Mouse (Mus musculus): Measurements from ENCODE around the gene Svep1.

Svep1 gene

DNA sequence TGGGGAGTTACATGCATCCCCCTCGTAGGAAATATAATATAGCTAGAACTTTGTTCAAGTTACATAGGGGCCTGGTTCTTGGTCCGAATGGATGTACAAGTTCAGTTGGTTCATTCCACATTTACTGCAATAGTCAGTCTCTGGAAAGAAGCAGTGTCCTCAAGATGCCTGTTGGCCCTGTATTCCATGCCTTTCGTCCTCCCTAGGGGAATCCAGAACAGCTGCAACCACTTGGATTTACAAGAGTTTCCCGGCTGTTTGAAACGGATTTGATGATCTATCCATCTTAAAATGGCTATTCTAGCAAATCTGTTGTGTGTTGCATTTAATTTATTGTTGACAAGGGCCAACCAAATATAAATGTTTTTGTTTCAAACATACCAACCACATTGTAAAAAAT lies 36.2 kb downstream of the Svep1 start:
- no peak for DNase-seq (ENCODE audit: low spot score)

DNA sequence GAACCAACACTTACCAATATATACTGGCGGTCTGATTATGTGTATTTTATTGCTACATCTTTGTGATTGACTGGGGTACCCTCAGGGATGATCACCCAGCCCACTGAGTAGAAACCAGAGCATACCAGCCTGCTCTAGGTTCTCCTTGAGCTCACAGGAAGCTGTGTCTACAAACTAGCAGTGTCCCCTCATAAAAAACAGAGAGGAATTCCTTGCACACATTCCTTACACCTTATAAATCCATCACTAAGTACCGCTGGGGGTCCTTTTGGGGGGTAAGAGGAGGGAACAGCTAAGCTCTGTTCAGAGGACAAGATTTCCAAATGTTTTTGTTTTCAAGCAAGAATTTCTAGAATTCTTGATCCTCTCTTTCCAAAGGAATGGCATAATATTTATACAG lies 36.7 kb downstream of the Svep1 start:
- no peak for DNase-seq (ENCODE audit: low spot score)

DNA sequence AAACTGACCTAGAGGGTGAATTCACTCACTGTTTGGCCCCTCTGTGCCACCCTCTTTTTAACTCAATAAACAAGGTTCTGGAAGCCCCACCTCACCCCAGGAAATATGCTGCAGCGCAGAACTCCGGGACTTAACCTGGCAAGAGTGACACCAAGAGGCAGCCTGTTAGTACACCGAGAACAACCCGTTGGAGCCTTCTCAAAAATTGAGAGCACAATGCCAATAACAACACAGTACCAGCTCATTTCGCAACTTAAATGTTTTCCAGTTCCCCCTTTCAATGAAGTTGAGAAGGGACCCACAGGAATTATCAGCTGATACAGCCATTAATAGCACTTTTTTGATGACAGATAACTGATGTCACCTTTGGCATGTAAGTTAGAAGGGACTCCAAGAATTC lies 38.3 kb downstream of the Svep1 start:
- DNase-seq (ENCODE audit: low spot score): no peak

DNA sequence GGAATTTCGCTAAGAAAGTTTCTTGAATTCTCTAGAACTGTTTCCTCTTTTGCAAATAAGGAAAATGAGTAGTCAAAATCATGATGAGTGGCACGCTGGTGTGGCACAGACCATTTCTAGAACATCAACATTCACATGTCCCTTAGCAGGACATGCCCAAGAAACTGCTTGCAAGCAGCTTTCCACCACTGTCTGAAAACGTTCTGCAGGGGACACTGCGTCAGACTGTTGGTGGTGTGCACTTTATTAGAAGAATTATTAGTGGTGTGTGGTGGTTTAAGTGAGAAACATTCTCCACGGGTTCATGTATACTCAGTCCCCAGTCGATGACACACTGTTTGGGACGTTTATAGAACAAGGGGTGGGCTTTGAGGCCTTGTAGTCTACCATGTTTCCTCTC lies 40.9 kb downstream of the Svep1 start:
- DNase-seq (ENCODE audit: low spot score): no peak

DNA sequence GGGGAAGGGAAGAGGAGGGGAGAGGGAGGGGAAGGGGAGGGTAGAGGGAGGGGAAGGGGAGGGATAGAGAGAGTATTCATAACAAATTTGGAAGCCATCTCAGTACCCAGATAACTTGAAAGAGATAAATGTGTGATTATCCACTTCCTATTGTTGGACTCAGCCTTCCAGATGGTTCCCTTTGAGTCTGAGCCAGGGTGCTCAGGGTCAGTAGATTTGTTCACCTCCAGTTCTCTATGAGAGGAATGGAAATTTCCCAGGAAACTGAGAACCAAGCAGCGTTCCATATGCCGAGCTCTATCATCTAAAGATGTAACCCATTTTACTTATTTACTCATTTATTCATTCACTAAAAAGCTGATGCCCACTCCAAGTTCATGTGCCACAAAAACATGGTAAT lies 44.8 kb downstream of the Svep1 start:
- no peak for DNase-seq (ENCODE audit: low spot score)

DNA sequence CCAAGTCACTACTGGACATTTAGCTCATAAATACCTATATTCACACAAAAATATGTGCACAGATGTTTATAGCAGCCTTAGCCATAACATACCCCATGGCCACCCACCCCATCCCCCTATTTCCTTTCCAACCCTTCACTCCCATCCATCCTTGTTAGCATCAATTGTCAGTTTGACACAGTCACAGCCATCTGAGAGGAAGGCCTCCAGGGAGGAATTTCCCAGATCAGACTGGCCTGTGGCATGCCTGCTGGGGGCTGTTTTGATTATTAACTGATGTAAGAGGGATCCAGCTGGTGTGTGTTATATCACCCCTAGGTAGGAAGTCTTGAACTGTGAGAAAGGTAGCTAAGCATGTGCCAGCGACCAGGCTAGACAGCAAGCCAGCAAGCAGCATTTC lies 47.1 kb downstream of the Svep1 start:
- DNase-seq (ENCODE audit: low spot score): no peak

DNA sequence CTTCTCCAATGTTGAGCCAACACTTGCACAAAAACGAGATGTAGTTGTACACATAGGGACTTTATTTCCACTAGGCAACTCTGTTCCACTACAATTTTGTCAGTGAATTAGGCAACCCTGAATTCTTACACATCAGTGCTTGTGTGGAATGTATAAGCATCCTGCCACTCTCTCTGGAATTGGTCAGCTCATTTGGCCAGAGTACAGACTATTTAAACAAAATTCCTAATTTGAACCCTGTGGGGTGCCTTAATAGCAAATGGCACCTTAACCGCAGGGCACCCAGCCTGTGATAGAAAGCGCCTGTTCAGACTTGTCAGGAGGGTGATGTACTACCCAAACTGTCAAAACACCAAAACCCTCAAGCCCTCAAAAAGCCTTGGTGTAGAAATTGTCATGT lies 56.4 kb downstream of the Svep1 start:
- DNase-seq (ENCODE audit: low spot score): no peak

DNA sequence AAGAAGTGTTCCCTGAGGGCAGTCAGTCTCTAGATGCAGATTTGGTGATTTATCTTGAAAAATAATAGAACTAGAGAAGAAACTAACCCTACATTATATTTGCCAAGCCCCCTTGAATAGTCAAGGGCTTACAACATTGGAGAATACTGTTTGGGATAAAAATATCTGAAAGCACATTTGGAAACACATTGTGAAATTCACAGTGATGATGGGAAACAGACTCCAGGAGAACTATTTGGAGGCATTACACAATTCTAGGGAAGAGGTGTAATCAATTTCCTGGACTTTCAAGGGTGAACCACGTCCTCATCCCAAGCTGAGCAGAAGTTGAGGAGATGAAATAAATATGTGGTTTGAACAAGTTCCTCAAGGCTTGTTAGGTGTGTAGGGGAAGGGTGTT lies 57.5 kb downstream of the Svep1 start:
- no peak for DNase-seq (ENCODE audit: low spot score)

DNA sequence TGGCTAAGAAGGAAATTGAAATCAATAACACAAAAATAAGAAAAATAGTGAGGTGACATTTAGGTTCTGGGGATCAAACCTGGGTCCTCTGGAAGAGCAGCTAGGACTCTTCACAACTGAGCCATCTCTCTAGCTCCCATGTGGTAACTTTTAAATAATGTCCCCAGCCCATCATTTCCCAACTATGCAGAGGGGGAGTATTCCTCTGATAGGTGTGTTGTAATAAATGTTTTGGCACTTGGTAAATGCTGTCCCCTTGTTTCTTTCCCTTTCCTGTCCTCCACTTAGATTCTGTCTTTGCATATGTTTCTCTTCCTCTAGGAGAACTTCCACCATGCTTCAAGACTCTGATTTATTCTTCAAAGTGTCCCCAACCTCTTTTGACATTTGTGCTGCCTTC lies 58.1 kb downstream of the Svep1 start:
- no peak for DNase-seq (ENCODE audit: low spot score)

DNA sequence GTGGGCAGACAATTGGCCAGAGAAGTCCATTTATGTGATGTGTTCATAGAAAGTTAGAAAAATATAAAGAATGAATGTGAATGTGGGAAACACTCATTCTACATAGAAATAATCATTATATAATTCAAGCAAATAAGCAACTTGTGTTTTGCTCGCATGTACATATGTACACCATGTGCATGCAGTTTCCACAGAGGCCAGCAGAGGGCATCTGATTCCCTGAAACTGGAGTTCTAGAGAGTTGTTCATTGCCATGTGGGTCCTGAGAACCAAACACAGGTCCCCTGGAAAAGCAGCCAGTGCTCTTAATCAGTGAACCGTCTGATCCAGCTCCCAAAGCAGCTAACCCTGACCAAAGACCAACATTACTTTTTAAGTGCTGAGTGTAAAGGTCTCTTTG lies 60.0 kb downstream of the Svep1 start:
- DNase-seq (ENCODE audit: low spot score): no peak

DNA sequence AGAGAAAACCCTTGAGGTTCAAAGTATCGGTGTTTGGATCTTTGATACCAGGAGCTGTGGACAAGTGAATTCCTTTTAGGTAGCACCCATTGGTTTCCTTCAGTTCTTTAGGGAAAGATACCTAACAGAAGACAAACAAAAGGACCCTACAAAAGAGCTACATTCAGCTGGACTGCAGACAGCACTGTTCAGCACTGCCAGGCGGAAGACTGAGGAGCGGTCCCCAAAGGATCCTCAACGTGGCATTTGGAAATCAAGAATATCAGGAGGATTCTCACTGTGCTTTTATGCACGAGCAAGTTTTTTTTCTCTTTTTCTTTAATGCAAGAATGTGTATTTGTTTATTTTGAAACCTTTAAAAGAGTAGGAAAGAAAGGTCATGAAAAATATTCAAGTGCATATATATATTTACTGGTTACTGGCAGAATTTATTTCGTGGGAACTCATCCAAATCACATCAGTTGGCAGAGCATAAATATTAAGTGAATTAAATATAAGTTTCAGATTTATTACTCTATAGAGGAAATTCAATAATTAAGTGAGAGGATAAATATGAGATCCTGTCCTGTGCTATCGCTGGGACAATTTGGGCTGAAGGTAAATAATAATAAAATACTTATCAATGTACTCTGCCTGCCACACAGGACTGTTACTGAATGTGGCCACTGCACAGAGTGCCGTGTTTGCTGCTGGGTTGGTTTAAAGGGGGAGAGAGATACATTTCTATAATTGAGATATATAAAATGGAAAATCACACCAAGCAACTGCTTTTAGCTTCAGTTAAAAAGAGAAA lies 66.7 kb downstream of the Svep1 start:
- DNase-seq (ENCODE audit: low spot score): no peak

DNA sequence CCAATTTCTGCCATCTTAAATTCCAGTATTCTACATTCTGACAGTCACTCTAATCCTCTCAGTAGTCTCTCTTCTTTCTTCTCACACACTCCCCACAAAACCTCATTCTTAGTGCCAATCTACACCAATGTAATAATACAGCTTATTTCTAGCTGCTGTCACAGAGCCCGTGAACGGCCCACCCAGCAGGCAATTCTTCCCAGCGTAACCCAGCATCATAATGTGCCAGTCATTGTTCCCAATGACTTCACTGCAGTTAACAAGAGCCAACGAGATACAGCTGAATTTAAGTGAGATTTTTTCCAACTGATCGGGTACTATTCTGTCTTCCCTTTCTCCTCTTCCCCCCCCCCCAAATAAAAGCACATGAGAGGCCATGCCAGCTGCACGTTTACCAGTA lies 67.4 kb downstream of the Svep1 start:
- DNase-seq (ENCODE audit: low spot score): no peak

DNA sequence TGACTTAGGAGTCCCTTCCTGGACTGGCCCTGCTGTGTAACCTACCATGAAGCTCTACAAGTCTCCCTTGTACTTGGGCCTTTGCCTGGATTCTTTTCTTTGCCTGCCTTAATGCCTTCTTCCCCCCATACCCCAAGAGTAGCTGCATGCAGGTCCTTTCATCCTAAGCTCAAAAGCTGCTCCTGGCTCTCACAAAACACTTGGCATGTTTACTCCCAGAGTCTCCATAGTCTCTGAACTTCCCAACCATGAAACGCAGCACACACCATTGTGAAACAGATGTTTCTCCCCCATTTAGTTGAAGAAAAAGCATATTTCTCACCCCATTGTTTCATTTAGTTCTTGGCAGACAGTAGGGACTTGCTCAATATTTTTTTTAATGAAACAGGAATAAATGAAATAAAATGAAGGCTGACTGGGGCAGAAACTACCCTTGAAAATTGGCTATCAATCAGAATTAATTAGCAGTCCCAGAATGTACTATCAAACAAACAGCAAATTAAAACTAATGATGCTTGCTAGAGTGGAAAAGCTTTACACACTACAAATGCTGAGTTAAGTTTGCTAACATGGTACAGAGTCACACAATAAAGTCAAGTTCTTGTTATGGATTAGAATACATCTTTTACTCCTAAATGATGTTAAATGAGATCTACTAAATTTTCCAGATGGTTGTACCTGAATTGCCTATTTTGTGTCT lies 72.9 kb downstream of the Svep1 start:
- no peak for DNase-seq (ENCODE audit: low spot score)

DNA sequence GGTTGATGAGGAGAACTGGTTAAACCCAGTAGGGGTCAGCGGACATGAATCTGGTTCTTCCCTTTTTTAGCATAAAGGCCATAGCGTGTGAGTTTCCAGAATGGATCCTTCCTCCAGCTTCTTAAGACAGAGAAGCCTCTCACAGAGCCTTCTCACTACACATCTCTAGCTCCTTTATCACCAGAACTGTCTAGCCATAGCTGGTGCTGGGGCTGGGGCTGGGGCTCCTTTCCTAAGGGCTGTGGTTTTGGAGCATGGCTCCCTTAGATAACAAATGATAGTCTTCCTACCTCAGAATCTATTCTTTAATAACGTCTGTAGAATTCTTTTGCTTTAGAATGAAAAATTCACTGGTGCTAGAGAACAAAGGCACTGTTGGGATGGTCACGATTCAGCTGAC lies 76.8 kb downstream of the Svep1 start:
- no peak for DNase-seq (ENCODE audit: low spot score)

DNA sequence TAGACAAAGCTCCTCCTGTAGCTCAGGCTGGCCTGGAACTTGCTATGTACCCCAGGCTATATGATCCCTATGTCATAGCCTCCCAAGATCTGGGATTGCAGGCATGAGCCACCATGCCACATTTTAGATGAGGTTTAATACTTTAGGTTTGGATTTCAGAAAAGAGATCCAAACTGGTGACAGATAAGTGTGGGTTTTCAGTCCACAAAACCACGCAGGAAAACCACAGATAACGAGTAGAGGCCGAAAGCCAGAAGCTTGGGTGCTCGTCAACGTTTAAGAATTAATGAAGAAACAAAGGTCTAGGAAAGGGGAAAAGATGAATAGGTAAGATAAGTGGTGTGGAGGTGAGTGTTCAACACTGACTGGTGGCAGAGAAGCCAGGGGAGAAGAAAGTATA lies 79.6 kb downstream of the Svep1 start:
- DNase-seq (ENCODE audit: low spot score): no peak

DNA sequence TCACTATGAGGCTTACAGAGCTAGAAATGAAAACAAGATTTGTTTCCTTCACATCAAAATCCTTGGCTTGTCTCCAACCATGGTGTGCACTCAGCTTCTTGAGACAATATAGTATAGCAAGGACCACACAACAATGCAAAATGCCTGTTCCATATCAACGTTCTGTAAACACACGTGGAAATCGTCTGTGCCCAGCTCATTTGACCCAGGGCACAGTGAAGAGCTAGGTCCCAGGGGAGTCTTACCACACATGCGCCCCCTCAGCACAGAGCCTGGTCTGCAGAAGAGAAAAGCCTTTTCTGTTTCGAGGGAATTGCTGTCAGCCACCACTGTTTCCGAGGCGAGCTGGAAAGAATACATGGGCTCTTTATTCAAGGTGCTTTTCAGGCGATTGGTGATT lies 91.2 kb downstream of the Svep1 start:
- DNase-seq (ENCODE audit: low spot score): no peak

DNA sequence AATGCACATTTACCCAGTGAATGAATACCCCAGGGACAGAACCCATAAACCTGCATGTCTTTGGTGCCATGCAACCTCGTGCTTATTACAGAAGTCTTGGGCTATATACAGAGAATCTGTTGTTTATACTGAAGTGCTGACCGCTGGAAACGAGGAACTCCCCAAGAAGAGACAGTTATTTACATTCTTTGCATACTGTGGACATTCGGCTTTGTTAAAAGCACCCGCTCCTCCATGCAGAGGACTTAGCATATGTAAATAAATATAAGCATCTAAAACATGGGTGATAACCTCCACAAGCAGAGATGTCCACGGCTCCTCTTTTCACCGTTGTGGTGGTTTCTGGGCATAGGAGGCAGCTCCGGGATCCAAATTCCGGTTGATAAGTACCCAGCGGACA lies 95.7 kb downstream of the Svep1 start:
- DNase-seq (ENCODE audit: low spot score): no peak

DNA sequence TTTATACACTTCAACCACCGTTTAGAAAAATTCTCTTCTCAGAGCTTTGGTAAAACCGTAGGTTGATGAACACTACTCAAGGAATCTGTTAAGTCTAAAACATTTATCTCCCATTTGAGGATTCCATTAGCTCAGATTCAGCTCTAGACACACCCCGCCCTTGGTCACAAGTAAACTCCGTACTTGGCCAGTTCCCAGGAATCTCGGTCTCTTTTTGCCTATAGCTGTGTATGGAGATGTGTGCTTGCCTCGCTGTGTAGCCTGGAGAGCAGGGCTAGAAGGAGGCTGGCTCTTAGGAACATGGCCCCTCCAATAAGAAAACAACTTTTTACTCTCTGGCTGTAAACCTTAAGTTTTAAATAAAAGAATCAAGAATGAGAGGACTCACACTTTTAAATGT lies 96.9 kb downstream of the Svep1 start:
- DNase-seq (ENCODE audit: low spot score): no peak

DNA sequence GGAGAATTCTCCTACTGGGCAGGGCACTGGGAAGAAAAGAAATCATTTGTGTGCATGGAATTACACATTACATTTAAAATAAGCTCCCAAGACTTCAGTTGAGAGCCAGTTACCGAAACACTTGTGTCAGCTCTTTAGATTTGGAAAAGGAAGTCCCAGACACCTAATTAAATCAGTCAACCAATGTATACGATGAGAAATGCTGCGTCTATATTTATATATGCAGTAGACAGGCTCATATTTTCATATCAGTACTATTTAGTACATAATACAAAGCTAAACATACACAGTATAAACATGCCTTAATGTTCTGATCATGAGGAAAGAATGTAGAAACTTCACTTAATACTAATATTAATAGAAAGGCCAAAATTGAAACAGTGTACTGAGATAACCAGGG lies 98.3 kb downstream of the Svep1 start:
- no peak for DNase-seq (ENCODE audit: low spot score)

DNA sequence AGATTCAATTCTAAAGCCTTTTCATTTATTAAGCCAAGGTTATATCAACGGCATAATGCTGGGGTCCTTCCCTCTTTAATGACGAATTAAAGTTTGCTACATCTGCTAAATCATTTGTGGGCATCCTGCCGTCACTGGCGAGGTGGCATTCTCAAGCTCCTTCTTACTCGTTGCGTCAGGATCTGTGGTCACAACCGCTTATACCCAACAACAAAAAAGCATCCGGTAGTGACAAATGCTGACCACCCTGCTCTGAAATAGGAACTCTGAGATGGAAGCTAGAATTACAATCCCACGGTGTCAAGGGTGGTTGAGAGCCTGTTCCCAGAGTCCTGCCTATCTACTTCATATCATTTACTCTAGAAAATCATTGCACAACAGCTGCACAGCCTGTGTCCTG lies 108.9 kb downstream of the Svep1 start:
- DNase-seq (ENCODE audit: low spot score): no peak

DNA sequence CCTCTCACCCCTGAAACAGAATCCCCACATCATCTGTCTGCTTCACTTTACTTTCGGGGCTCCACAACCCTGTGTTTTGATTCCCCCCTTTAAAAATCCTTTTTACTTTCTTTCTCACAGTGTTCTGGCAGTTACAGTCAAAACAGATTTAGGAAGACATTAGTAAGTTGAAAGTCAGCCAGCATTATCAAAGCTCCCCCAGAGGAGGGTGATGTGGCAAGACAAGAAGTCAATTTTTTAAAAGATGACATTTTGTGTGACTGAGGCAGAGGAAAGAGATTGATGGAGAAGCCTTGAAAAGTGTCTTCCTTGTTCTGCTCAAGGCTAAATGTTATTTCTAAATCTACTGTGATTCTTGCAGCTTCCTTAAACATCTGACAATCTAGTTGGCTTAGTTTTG lies 119.9 kb downstream of the Svep1 start:
- no peak for DNase-seq (ENCODE audit: low spot score)

DNA sequence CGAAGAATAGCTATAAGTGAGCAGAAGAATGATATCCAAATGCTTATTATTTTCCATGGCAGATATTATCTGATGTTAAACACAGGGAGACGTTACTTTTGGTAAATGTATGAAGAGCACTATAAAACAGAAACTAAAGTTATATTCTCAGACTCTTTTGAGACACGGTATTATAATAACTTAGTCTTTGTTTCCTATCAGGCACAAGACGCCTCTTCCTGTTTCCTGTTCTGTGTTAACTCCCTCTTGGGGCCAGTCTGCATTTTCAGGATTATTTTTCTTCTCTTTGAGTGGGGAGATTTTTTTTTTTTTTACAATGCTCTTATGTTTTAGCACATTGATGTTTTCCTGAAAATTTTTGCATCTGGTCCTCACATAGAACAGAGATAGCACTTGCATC lies 120.5 kb downstream of the Svep1 start:
- DNase-seq (ENCODE audit: low spot score): no peak

DNA sequence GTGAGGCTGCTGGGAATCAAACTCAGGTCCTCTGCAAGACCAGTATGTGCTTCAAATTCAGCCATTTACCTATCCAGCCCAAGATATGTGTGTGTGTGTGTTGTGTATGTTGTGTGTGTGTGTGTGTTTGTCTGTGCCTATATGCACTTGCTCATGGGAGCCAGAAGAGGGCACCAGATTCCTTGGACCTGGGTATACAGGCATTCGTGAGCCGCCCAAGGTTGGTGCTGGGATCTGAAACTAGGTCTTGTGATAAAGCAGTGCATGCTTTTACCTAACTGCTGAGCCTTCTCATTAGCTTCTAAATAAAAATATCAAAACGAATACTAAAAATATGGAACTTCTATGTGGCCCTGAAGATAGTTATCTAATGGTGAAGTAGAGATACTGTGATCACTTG lies 121.3 kb downstream of the Svep1 start:
- DNase-seq (ENCODE audit: low spot score): no peak

DNA sequence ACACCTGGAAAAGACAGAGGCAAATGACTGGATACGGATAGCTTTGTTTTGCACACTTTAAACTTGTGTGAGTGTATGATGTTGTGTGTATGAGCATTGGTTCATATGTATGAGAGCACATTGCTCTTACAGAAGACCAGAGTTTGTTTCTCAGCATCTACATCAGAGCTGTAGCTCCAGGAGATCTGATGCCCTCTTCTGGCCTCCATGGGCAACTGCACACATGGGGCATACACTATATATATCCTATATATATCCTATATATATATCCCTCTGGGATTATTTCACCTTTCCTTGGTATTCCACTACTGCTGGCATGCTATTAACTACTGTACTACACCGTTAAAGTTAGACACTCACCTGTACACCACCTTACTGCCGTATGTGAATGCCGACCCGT lies 122.5 kb downstream of the Svep1 start:
- no peak for DNase-seq (ENCODE audit: low spot score)
